Mouse (Mus musculus): Measurements from ENCODE around the gene Rnls. TPM values are rescaled to one million over a fixed set of nuclear protein-coding genes. Genes with fewer than 3 reads are reported as not detected.
A peak's percentile ranks its signal among the peaks of the same experiment; 100 is the strongest.

Gene Rnls
- polyA plus RNA-seq, 1 experiment from 2014 or later = 7.4 TPM

- Histone ChIP-seq H3K27me3 (ENCODE audit: control insufficient read depth, insufficient read depth, low read length) (no peaks in the 10 kb centered on the region), H3K4me2 (replicated peaks; ENCODE audit: low read depth, low read length) (no peak overlapping the region), H3K27ac (ENCODE audit: low read length) (peak overlapping the region; percentile 66; the same call in 1 of the 2 replicates), H3K4me3 (ENCODE audit: low read depth, low read length) (no peak overlapping the region), H3K9me3 (ENCODE audit: control insufficient read depth, low read depth, low read length) (no peaks in the 10 kb centered on the region), H3K9ac (replicated peaks; ENCODE audit: low read depth, low read length) (no peak overlapping the region), H3K4me1 (ENCODE audit: control insufficient read depth, insufficient read depth, low read length) (peaks cover 23% of the 10 kb centered on the region), H3K36me3 (ENCODE audit: control insufficient read depth, insufficient read depth, low read length) (no peaks in the 10 kb centered on the region)
- 52% methylated on average over 5 of the region's 5 CpGs for WGBS
- no peak for ATAC-seq (ENCODE audit: insufficient number of reproducible peaks, insufficient read depth, low FRiP score, low read depth)
Observed at GRCm38 (mm10) chr19:33223766-33224165, 168.3 kb downstream of the Rnls start.

- WGBS = 42% methylated on average over 6 of the region's 6 CpGs
- Histone ChIP-seq H3K4me1 (ENCODE audit: control insufficient read depth, insufficient read depth, low read length) (peaks cover 23% of the 10 kb centered on the region), H3K27me3 (ENCODE audit: control insufficient read depth, insufficient read depth, low read length) (no peaks in the 10 kb centered on the region), H3K4me3 (ENCODE audit: low read depth, low read length) (no peak overlapping the region), H3K27ac (ENCODE audit: low read length) (peak overlapping the region; percentile 66; the same call in 1 of the 2 replicates), H3K9me3 (ENCODE audit: control insufficient read depth, low read depth, low read length) (no peaks in the 10 kb centered on the region), H3K9ac (replicated peaks; ENCODE audit: low read depth, low read length) (no peak overlapping the region), H3K36me3 (ENCODE audit: control insufficient read depth, insufficient read depth, low read length) (no peaks in the 10 kb centered on the region), H3K4me2 (replicated peaks; ENCODE audit: low read depth, low read length) (no peak overlapping the region)
- no peak for ATAC-seq (ENCODE audit: insufficient number of reproducible peaks, insufficient read depth, low FRiP score, low read depth)
Observed at GRCm38 (mm10) chr19:33223276-33223675, 168.8 kb downstream of the Rnls start.

GRCm38 (mm10) chr19:33222595-33223223 lies 169.4 kb downstream of the Rnls start:
- H3K27me3 ChIP-seq (ENCODE audit: control insufficient read depth, insufficient read depth, low read length) = no peaks in the 10 kb centered on the region
- WGBS = 61% methylated on average over 12 of the region's 12 CpGs
- H3K4me1 ChIP-seq (ENCODE audit: control insufficient read depth, insufficient read depth, low read length) = peaks cover 23% of the 10 kb centered on the region
- H3K9me3 ChIP-seq (ENCODE audit: control insufficient read depth, low read depth, low read length) = no peaks in the 10 kb centered on the region
- no peak overlapping the region for H3K4me3 ChIP-seq (ENCODE audit: low read depth, low read length)
- H3K4me2 ChIP-seq (replicated peaks; ENCODE audit: low read depth, low read length) = no peak overlapping the region
- H3K27ac ChIP-seq (ENCODE audit: low read length) = 0 out of 2 replicates have a peak overlapping the region, but pooled peaks have one; percentile 66
- ATAC-seq (ENCODE audit: insufficient number of reproducible peaks, insufficient read depth, low FRiP score, low read depth) = no peak
- no peaks in the 10 kb centered on the region for H3K36me3 ChIP-seq (ENCODE audit: control insufficient read depth, insufficient read depth, low read length)
- H3K9ac ChIP-seq (replicated peaks; ENCODE audit: low read depth, low read length) = no peak overlapping the region

- ATAC-seq (ENCODE audit: insufficient number of reproducible peaks, insufficient read depth, low FRiP score, low read depth) = no peak
- Histone ChIP-seq H3K9ac (replicated peaks; ENCODE audit: low read depth, low read length) (no peak overlapping the region), H3K9me3 (ENCODE audit: control insufficient read depth, low read depth, low read length) (no peaks in the 10 kb centered on the region), H3K4me1 (ENCODE audit: control insufficient read depth, insufficient read depth, low read length) (peaks cover 5% of the 10 kb centered on the region; the same call in 1 of the 2 replicates), H3K27me3 (ENCODE audit: control insufficient read depth, insufficient read depth, low read length) (no peaks in the 10 kb centered on the region), H3K4me2 (replicated peaks; ENCODE audit: low read depth, low read length) (no peak overlapping the region), H3K36me3 (ENCODE audit: control insufficient read depth, insufficient read depth, low read length) (no peaks in the 10 kb centered on the region), H3K27ac (ENCODE audit: low read length) (no peak overlapping the region), H3K4me3 (ENCODE audit: low read depth, low read length) (no peak overlapping the region)
- WGBS = 88% methylated on average over 6 of the region's 6 CpGs
Observed at GRCm38 (mm10) chr19:33217791-33218300, 174.2 kb downstream of the Rnls start.

- Histone ChIP-seq H3K27me3 (ENCODE audit: control insufficient read depth, insufficient read depth, low read length) (no peaks in the 10 kb centered on the region), H3K4me3 (ENCODE audit: low read depth, low read length) (no peak overlapping the region), H3K9ac (replicated peaks; ENCODE audit: low read depth, low read length) (no peak overlapping the region), H3K27ac (ENCODE audit: low read length) (no peak overlapping the region), H3K36me3 (ENCODE audit: control insufficient read depth, insufficient read depth, low read length) (no peaks in the 10 kb centered on the region), H3K9me3 (ENCODE audit: control insufficient read depth, low read depth, low read length) (no peaks in the 10 kb centered on the region), H3K4me2 (replicated peaks; ENCODE audit: low read depth, low read length) (no peak overlapping the region), H3K4me1 (ENCODE audit: control insufficient read depth, insufficient read depth, low read length) (no peaks in the 10 kb centered on the region)
- 87% methylated on average over 2 of the region's 2 CpGs for WGBS
- ATAC-seq (ENCODE audit: insufficient number of reproducible peaks, insufficient read depth, low FRiP score, low read depth) = no peak
Observed at GRCm38 (mm10) chr19:33209709-33210108, 182.4 kb downstream of the Rnls start.

GRCm38 (mm10) chr19:33207991-33208390 lies 184.1 kb downstream of the Rnls start:
- Histone ChIP-seq H3K27me3 (ENCODE audit: control insufficient read depth, insufficient read depth, low read length) (no peaks in the 10 kb centered on the region), H3K36me3 (ENCODE audit: control insufficient read depth, insufficient read depth, low read length) (no peaks in the 10 kb centered on the region), H3K9ac (replicated peaks; ENCODE audit: low read depth, low read length) (no peak overlapping the region), H3K4me3 (ENCODE audit: low read depth, low read length) (no peak overlapping the region), H3K27ac (ENCODE audit: low read length) (no peak overlapping the region), H3K4me2 (replicated peaks; ENCODE audit: low read depth, low read length) (no peak overlapping the region), H3K4me1 (ENCODE audit: control insufficient read depth, insufficient read depth, low read length) (no peaks in the 10 kb centered on the region), H3K9me3 (ENCODE audit: control insufficient read depth, low read depth, low read length) (no peaks in the 10 kb centered on the region)
- whole genome bisulfite sequencing = 37% methylated on average over 1 of the region's 1 CpGs
- no peak for ATAC-seq (ENCODE audit: insufficient number of reproducible peaks, insufficient read depth, low FRiP score, low read depth)

GRCm38 (mm10) chr19:33205389-33205788 lies 186.7 kb downstream of the Rnls start:
- no peak overlapping the region for H3K27ac ChIP-seq (ENCODE audit: low read length)
- H3K9me3 ChIP-seq (ENCODE audit: control insufficient read depth, low read depth, low read length) = no peaks in the 10 kb centered on the region
- no peaks in the 10 kb centered on the region for H3K4me1 ChIP-seq (ENCODE audit: control insufficient read depth, insufficient read depth, low read length)
- WGBS = 86% methylated on average over 2 of the region's 2 CpGs
- no peaks in the 10 kb centered on the region for H3K36me3 ChIP-seq (ENCODE audit: control insufficient read depth, insufficient read depth, low read length)
- no peak overlapping the region for H3K4me3 ChIP-seq (ENCODE audit: low read depth, low read length)
- H3K27me3 ChIP-seq (ENCODE audit: control insufficient read depth, insufficient read depth, low read length) = no peaks in the 10 kb centered on the region
- no peak for ATAC-seq (ENCODE audit: insufficient number of reproducible peaks, insufficient read depth, low FRiP score, low read depth)
- no peak overlapping the region for H3K9ac ChIP-seq (replicated peaks; ENCODE audit: low read depth, low read length)
- no peak overlapping the region for H3K4me2 ChIP-seq (replicated peaks; ENCODE audit: low read depth, low read length)

- Histone ChIP-seq H3K9me3 (ENCODE audit: control insufficient read depth, low read depth, low read length) (no peaks in the 10 kb centered on the region), H3K4me2 (replicated peaks; ENCODE audit: low read depth, low read length) (no peak overlapping the region), H3K4me1 (ENCODE audit: control insufficient read depth, insufficient read depth, low read length) (no peaks in the 10 kb centered on the region), H3K27ac (ENCODE audit: low read length) (no peak overlapping the region), H3K9ac (replicated peaks; ENCODE audit: low read depth, low read length) (no peak overlapping the region), H3K27me3 (ENCODE audit: control insufficient read depth, insufficient read depth, low read length) (no peaks in the 10 kb centered on the region), H3K4me3 (ENCODE audit: low read depth, low read length) (no peak overlapping the region), H3K36me3 (ENCODE audit: control insufficient read depth, insufficient read depth, low read length) (no peaks in the 10 kb centered on the region)
- no peak for ATAC-seq (ENCODE audit: insufficient number of reproducible peaks, insufficient read depth, low FRiP score, low read depth)
- WGBS = 84% methylated on average over 6 of the region's 6 CpGs
Observed at GRCm38 (mm10) chr19:33202422-33202821, 189.7 kb downstream of the Rnls start.

- ATAC-seq (ENCODE audit: insufficient number of reproducible peaks, insufficient read depth, low FRiP score, low read depth) = no peak
Observed at GRCm38 (mm10) chr19:33201181-33201580, 190.9 kb downstream of the Rnls start.

More at GRCm38 (mm10) chr19:33201181-33201580, 190.9 kb downstream of the Rnls start:
- Histone ChIP-seq H3K27ac (ENCODE audit: low read length) (no peak overlapping the region), H3K4me3 (ENCODE audit: low read depth, low read length) (no peak overlapping the region), H3K9me3 (ENCODE audit: control insufficient read depth, low read depth, low read length) (no peaks in the 10 kb centered on the region), H3K4me2 (replicated peaks; ENCODE audit: low read depth, low read length) (no peak overlapping the region), H3K9ac (replicated peaks; ENCODE audit: low read depth, low read length) (no peak overlapping the region), H3K36me3 (ENCODE audit: control insufficient read depth, insufficient read depth, low read length) (no peaks in the 10 kb centered on the region), H3K4me1 (ENCODE audit: control insufficient read depth, insufficient read depth, low read length) (no peaks in the 10 kb centered on the region), H3K27me3 (ENCODE audit: control insufficient read depth, insufficient read depth, low read length) (no peaks in the 10 kb centered on the region)
- WGBS = 48% methylated on average over 4 of the region's 4 CpGs
